Mouse (Mus musculus) MEL (cell line): ENCODE measurements around the gene Prkar1b.

Experiments
- CHD1 ChIP-seq: IDR thresholded peaks from 2 replicates; pipeline ENCODE4 v1.6.1; 2012; ENCODE audit warnings: low read depth, mild to moderate bottlenecking, inconsistent platforms, low read length, improper control_type of control experiment
- CTCF ChIP-seq, 3 experiments: IDR thresholded peaks in 2 of 3; conservative IDR thresholded peaks in 1 of 3; 2 replicates each; pipeline ENCODE4 v1.5.1; 2011 to 2012; ENCODE audit warnings: low read length in 3 of 3, low read depth in 2 of 3, mild to moderate bottlenecking in 2 of 3, improper control_type of control experiment in 1 of 3, inconsistent platforms in 1 of 3, mixed read lengths in 1 of 3, moderate library complexity in 1 of 3; ENCODE audit not compliant: control insufficient read depth in 1 of 3, insufficient read depth in 1 of 3, poor library complexity in 1 of 3, severe bottlenecking in 1 of 3
- EP300 ChIP-seq, 2 experiments: IDR thresholded peaks; 2 replicates each; pipeline ENCODE4 v1.6.1; 2011; ENCODE audit warnings: improper control_type of control experiment in 2 of 2, low read length in 2 of 2, low read depth in 1 of 2, mild to moderate bottlenecking in 1 of 2
- HCFC1 ChIP-seq: IDR thresholded peaks from 2 replicates; pipeline ENCODE4 v1.6.1; 2012; ENCODE audit warnings: low read depth, mild to moderate bottlenecking, inconsistent platforms, low read length, improper control_type of control experiment, moderate library complexity
- MAX ChIP-seq: IDR thresholded peaks from 2 replicates; pipeline ENCODE4 v1.6.1; 2011; ENCODE audit warnings: low read length, improper control_type of control experiment
- MAZ ChIP-seq: IDR thresholded peaks from 2 replicates; pipeline ENCODE4 v1.6.1; 2012; ENCODE audit warnings: low read depth, mild to moderate bottlenecking, inconsistent platforms, low read length, improper control_type of control experiment
- POLR2AphosphoS2 ChIP-seq: IDR thresholded peaks from 2 replicates; pipeline ENCODE4 v1.6.1; 2011; ENCODE audit warnings: low read length, improper control_type of control experiment
- POLR2AphosphoS5 ChIP-seq: IDR thresholded peaks from 2 replicates; pipeline ENCODE4 v1.6.1; 2012; ENCODE audit warnings: low read depth, borderline replicate concordance, mild to moderate bottlenecking, inconsistent platforms, low read length, moderate library complexity, mixed read lengths
- USF1 ChIP-seq: IDR thresholded peaks from 2 replicates; pipeline ENCODE4 v1.6.1; 2014; ENCODE audit warnings: low read depth, mild to moderate bottlenecking, inconsistent platforms, low read length, improper control_type of control experiment, moderate library complexity

GRCm38 (mm10) chr5:139147178-139148078 is 2.4 kb downstream of the Prkar1b start:
- no peak for TF ChIP-seq POLR2AphosphoS2
- no peak for TF ChIP-seq MAZ
- no peak for TF ChIP-seq MAX
- TF ChIP-seq POLR2AphosphoS5 = no peak
- no peak for TF ChIP-seq HCFC1
- no peak for TF ChIP-seq CTCF (IDR thresholded peaks at IDR 0.05 in 2 of 3, conservative IDR thresholded peaks at IDR 0.05 in 1 of 3; ENCODE audit: control insufficient read depth in 1 of 3, insufficient read depth in 1 of 3, low read depth in 2 of 3, low read length in 3 of 3, poor library complexity in 1 of 3, severe bottlenecking in 1 of 3)
- TF ChIP-seq EP300 (IDR thresholded peaks at IDR 0.05; ENCODE audit: low read depth in 1 of 2, low read length in 2 of 2) = no peak
- no peak for TF ChIP-seq USF1
- no peak for TF ChIP-seq CHD1
